9 mouse cellular contexts compared by ENCODE assay signal in genomic region chr4:106859476-106859875, GRCm38 (mm10). TPM values are rescaled to one million over a fixed set of nuclear protein-coding genes. Genes with fewer than 3 reads are reported as not detected.
DNase-seq lines count a peak whose midpoint lies in the region; ATAC-seq lines count a peak whose summit lies in the region.
"Had no signal": no experiment of that assay in that cellular context is flagged by ENCODE, and none has a peak within 500 bp of the region (broad histone marks: within the 10 kb centered on the region; RNA-seq: fewer than 3 reads in every experiment).

No protein-coding gene starts in this region.

- ATAC-seq in hindbrain, embryonic 16.5 days = no peak
- no peak for ATAC-seq in neural tube, embryonic 11.5 days (ENCODE audit: insufficient read depth, low FRiP score, low TSS enrichment)

- H3K4me2 ChIP-seq in hindbrain, embryonic 16.5 days (ENCODE audit: low read length) = no peak overlapping the region
- no peak overlapping the region for H3K4me2 ChIP-seq in neural tube, embryonic 11.5 days (ENCODE audit: low read depth)

- peak overlapping the region; percentile 64 for H3K27ac ChIP-seq in hindbrain, embryonic 10.5 days
- no peak overlapping the region for H3K27ac ChIP-seq in hindbrain, embryonic 16.5 days (ENCODE audit: low read depth, low read length)
- peak overlapping the region; percentile 38; the same call in 1 of the 2 replicates for H3K27ac ChIP-seq in brown adipose tissue, adult 24 weeks (replicated peaks; ENCODE audit: low read depth, low read length)
- 0 out of 2 replicates have a peak overlapping the region, but pooled peaks have one; percentile 4 for H3K27ac ChIP-seq in neural tube, embryonic 11.5 days (ENCODE audit: low read depth, low read length)

- no peaks in the 10 kb centered on the region for H3K36me3 ChIP-seq in hindbrain, embryonic 10.5 days
- H3K36me3 ChIP-seq in hindbrain, embryonic 16.5 days (ENCODE audit: control insufficient read depth, insufficient read depth, low read length) = no peaks in the 10 kb centered on the region
- H3K36me3 ChIP-seq in neural tube, embryonic 11.5 days (ENCODE audit: control insufficient read depth, insufficient read depth, low read length) = no peaks in the 10 kb centered on the region

- no peaks in the 10 kb centered on the region for H3K9me3 ChIP-seq in hindbrain, embryonic 10.5 days
- no peaks in the 10 kb centered on the region for H3K9me3 ChIP-seq in hindbrain, embryonic 16.5 days (ENCODE audit: control insufficient read depth, low read length)
- H3K9me3 ChIP-seq in neural tube, embryonic 11.5 days (ENCODE audit: control insufficient read depth, low read length) = no peaks in the 10 kb centered on the region

- DNase-seq in hindbrain, embryonic 10.5 days (ENCODE audit: low spot score) = peak; percentile 47
- DNase-seq in kidney, postnatal 14 days = peak; percentile 65
- no peak for DNase-seq in neural tube, embryonic 11.5 days (ENCODE audit: low spot score)
- DNase-seq in layer of hippocampus, adult 9-10 months (ENCODE audit: low spot score) = no peak
- DNase-seq in spleen, postnatal 36 days (ENCODE audit: low spot score in 2 of 2) = no peak
- DNase-seq in layer of hippocampus, postnatal 14 days (ENCODE audit: low spot score in 2 of 2) = no peak
- DNase-seq: right cerebral cortex, adult 18-20 months had no signal

- H3K4me1 ChIP-seq in hindbrain, embryonic 10.5 days (replicated peaks) = peaks cover 85% of the 10 kb centered on the region
- peaks cover 12% of the 10 kb centered on the region for H3K4me1 ChIP-seq in hindbrain, embryonic 16.5 days (ENCODE audit: control insufficient read depth, insufficient read depth, low read depth, low read length)
- H3K4me1 ChIP-seq in brown adipose tissue, adult 24 weeks (ENCODE audit: control insufficient read depth, insufficient read depth, insufficient read length, low read length) = peaks cover 17% of the 10 kb centered on the region
- peaks cover 23% of the 10 kb centered on the region for H3K4me1 ChIP-seq in neural tube, embryonic 11.5 days (ENCODE audit: control insufficient read depth, insufficient read depth, low read length)

- no peak overlapping the region for H3K4me3 ChIP-seq in hindbrain, embryonic 10.5 days
- H3K4me3 ChIP-seq in hindbrain, embryonic 16.5 days (ENCODE audit: low read length) = no peak overlapping the region
- H3K4me3 ChIP-seq in brown adipose tissue, adult 24 weeks (ENCODE audit: insufficient read depth, low read depth, low read length) = no peak overlapping the region
- H3K4me3 ChIP-seq in neural tube, embryonic 11.5 days (ENCODE audit: low read depth, low read length) = no peak overlapping the region

- no peaks in the 10 kb centered on the region for H3K27me3 ChIP-seq in hindbrain, embryonic 10.5 days (ENCODE audit: insufficient read depth, poor library complexity, severe bottlenecking)
- no peaks in the 10 kb centered on the region for H3K27me3 ChIP-seq in hindbrain, embryonic 16.5 days (replicated peaks; ENCODE audit: control insufficient read depth, insufficient read depth, low read length)
- no peaks in the 10 kb centered on the region for H3K27me3 ChIP-seq in neural tube, embryonic 11.5 days (ENCODE audit: control insufficient read depth, insufficient read depth, low read length)

- H3K9ac ChIP-seq in hindbrain, embryonic 16.5 days (ENCODE audit: low read depth, low read length) = no peak overlapping the region
- H3K9ac ChIP-seq in neural tube, embryonic 11.5 days (ENCODE audit: low read length) = no peak overlapping the region

RNA-seq across cellular contexts. Expression of gene Ssbp3, which starts 51.0 kb away (rescaled TPM):
- 140 and 180 TPM in 2 replicates for polyA plus RNA-seq in hindbrain, embryonic 10.5 days (2016; fragmentation: Nextera tagmentation; extraction: Ambion mirVana)
- polyA plus RNA-seq in hindbrain, embryonic 16.5 days (2015; fragmentation: Nextera tagmentation; extraction: Ambion mirVana) = 82.9 and 115 TPM in 2 replicates
- 31.3 and 36.4 TPM in 2 replicates for polyA plus RNA-seq in brown adipose tissue, adult 24 weeks (2012; ENCODE audit: insufficient read depth, insufficient read length, missing spikeins)
- 142 and 145 TPM in 2 replicates for polyA plus RNA-seq in neural tube, embryonic 11.5 days (2014; fragmentation: Nextera tagmentation; extraction: Ambion mirVana)
- total RNA-seq in layer of hippocampus, postnatal 14 days (2021) = 100 to 1,000 TPM; 106 to 119 TPM

RNA-seq across cellular contexts. Expression of gene Acot11, which starts 54.7 kb away (rescaled TPM):
- 1.8 and 2.2 TPM in 2 replicates for polyA plus RNA-seq in hindbrain, embryonic 10.5 days (2016; fragmentation: Nextera tagmentation; extraction: Ambion mirVana)
- polyA plus RNA-seq in hindbrain, embryonic 16.5 days (2015; fragmentation: Nextera tagmentation; extraction: Ambion mirVana) = 2.7 and 3.2 TPM in 2 replicates
- polyA plus RNA-seq in brown adipose tissue, adult 24 weeks (2012; ENCODE audit: insufficient read depth, insufficient read length, missing spikeins) = 278 and 386 TPM in 2 replicates
- polyA plus RNA-seq in neural tube, embryonic 11.5 days (2014; fragmentation: Nextera tagmentation; extraction: Ambion mirVana) = 1.4 and 1.8 TPM in 2 replicates
- total RNA-seq in layer of hippocampus, postnatal 14 days (2021) = 10 to 100 TPM; 43.7 to 53.3 TPM

Comparison
In these comparisons a context has a peak if more than half of its experiments do, and no peak if none do; other contexts are left out.
1. DNase-seq: peak in hindbrain, embryonic 10.5 days (single experiment) and kidney, postnatal 14 days (single experiment); none in neural tube, embryonic 11.5 days (single experiment), layer of hippocampus, adult 9-10 months (single experiment), spleen, postnatal 36 days (0 of 2) and layer of hippocampus, postnatal 14 days (0 of 2).
2. RNA of gene Acot11, which starts 54.7 kb away (polyA plus RNA-seq): 278 to 386 TPM in brown adipose tissue, adult 24 weeks; 2.7 to 3.2 TPM in hindbrain, embryonic 16.5 days, 1.8 to 2.2 TPM in hindbrain, embryonic 10.5 days and 1.4 to 1.8 TPM in neural tube, embryonic 11.5 days; every median in the first group is over 10 times any median in the second.